Mouse (Mus musculus): ENCODE measurements around the gene Vsig4.
A peak's percentile ranks its signal among the peaks of the same experiment; 100 is the strongest.
"Not testable (repeated sequence)": the region's sequence is repeated elsewhere in the genome, so short reads cannot be mapped to it uniquely, and the experiment has no call there.

Vsig4 gene

DNA sequence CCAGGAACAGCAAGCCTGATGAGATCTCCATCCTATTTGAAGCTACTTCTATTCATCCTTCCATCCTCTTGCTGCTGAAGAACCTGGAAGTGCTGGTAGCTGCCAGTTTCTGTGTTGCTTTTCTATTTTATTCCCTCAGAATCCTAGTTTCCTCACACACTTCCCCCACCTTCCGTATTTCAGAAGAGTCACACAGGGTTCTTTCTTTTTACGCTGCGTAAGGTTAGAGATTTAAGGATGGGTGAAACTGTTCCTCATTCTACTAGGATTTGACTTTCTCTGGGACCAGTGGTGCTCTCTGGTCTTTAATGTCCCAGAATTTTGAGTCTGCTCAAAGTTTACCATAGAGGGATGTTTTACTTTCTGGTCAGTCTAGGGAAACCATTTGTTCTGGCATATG lies at the start of gene Vsig4:
Gene Vsig4, minus strand, starts transcription at position 101 of the 400 bp plus-strand sequence.
- no peak for DNase-seq (ENCODE audit: low spot score)

DNA sequence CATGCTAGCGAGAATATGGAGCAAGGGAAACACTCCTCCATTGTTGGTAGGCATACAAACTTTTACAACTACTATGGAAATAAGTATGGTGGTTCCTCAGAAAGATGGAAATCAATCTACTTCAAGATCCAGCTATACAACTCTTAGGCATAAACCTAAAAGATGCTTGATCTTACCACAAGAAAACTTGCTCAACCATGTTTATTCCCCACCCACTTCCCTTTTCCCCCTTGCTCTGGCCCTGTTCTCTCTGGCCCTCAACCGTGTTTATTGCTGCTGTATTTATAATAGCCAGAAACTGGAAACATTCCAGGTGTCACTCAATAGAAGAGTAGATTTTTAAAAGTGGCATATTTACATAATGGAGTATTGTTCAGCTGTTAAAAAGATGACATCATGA lies 45.9 kb upstream of the Vsig4 start:
- no peak for DNase-seq (ENCODE audit: low spot score)

DNA sequence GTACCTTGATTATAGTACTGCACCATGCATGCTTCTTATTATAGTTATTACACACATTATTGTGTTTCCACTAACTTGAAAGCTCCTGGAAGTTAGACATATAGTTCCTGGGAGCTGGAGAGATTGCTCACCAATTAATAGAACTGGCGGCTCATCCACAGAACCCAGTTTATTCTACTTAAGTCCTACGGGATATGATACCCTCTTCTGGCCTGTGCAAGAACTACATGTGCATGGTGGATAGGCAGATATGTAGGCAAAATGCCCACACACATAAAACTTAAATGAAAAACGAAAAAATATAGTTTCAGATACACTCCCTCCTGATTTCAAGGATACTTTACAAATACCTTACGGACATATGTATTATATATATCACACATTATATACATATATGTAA lies 36.5 kb upstream of the Vsig4 start:
- DNase-seq (ENCODE audit: low spot score) = peak; percentile 31

DNA sequence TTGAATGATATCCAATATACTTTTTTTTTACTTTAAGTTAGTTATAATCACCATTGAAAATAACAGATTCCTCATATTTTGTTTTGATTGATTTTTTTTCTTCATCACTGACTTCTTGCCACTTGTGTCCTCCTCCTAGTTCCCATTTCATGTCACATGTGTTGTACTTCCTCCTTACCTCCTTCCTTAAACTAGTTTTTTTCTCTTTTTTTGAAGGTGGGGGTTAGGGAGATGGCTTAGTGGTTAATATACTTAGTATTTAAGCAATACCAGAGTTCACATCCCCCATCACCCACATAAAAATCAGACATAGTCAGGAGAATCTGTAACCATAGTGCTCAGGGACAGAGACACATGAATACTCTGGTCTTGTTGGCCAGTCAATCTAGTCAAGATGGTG lies 36.7 kb downstream of the Vsig4 start:
- no peak for DNase-seq (ENCODE audit: low spot score)

DNA sequence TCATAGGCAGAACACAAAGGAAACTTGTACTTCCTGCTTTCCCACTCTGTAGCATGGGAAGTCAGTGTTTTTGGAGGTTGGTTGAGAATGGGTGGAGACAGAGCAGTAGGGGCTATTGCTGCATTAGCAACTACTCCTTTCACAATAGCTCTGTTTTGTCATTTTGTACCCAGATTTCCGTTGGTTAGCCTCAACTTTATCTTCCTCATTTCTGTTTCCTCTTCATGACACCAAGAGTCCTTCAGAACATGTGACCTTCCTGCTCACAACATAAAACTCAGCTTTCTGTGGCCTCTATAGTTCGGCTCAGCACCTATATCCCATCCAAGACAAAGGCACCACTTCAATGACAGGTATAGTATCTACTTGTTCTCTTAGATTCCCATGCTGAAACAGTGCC lies 53.6 kb downstream of the Vsig4 start:
- no peak for DNase-seq (ENCODE audit: low spot score)

DNA sequence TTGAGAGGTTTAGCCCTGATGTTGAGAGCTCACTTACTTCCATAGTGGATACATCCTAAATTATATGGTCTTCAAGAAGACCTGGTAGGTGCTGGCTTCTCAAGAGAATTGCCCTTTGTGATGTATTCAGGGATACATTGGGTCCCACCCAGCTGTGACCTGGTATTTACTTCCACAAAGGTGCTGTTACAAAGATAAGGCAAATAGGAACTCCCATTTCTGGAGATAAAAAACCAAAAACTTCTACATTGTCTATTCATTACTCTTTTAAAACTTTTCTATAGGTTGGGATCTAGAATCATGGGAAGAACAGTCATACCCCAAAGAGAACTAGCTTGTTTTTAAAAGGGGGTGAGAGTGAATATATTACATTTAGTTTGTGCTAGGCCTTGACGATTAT lies 54.2 kb downstream of the Vsig4 start:
- DNase-seq (ENCODE audit: low spot score) = no peak

DNA sequence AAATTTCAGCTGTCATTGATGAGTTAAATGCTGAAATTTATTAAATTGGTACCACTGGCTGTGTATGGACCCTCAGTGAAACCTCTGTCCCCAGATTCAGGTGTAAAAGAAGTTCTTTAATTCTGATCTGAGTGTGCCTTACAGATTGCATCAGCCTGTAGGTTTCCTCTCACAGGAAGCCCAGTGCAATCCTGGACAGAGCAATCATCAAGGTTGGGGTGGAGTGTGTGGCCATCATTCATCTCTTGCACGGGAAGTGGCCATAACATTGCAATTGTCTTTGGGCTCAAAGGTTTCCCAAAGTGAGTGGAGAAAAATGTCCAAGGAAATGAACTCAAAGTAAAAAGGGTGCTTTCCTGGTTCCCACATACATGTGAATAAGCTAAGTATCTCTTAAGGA lies 57.5 kb downstream of the Vsig4 start:
- no peak for DNase-seq (ENCODE audit: low spot score)

DNA sequence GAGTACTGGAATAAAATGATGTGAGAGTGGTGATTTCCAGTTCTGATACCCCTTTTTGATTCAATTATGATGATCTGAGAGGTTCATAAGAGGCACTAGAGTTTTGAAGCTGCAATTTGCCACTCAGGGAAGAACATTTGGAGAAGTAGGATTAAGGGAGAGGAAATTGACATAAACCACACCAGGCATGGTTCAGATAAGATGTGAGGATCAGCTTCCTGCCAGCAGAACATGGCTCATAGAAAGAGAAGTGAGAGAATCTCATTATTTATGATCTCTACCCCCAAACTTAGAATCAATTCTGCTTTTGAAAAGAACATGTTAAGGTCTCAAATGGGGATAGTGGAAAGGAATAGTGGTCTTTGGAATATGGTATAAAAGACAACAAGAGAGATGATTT lies 66.2 kb downstream of the Vsig4 start:
- no peak for DNase-seq (ENCODE audit: low spot score)

DNA sequence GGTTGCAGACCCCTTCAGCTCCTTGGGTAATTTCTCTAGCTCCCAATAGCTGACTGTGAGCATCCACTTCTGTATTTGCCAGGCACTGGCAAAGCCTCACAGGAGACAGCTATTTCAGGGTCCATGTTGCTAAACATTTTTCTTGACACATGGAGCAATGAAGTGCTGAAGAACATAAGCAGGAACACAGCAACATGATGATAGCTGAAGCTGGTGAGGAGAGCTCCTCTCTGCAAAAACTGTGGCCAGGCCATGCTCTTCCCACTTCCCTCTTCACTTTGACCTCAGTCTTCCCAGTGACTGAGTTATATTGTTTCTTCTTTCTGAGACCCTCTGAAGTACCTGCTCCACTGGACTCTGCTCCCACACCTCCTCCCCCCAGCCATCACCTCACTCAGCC lies 67.8 kb downstream of the Vsig4 start:
- no peak for DNase-seq (ENCODE audit: low spot score)

DNA sequence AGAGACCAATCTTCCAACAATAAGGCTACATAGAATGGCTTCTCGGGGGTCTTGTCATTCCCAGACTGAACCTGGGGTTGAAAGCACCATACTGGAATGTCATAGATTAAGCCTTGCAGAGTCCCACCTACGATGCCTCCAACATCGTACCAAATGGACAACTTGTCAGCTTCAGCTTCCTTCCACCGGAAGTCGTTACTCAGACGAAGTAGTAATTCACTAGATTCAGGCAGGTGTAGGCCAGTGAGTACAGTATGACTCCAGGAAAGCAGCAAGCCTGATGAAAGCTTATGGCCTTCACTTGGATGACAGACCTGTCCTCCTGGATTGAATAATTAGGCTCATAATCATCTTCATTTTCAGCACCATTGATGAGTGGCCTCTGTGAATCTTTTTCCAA lies 69.0 kb downstream of the Vsig4 start:
- no peak for DNase-seq (ENCODE audit: low spot score)

DNA sequence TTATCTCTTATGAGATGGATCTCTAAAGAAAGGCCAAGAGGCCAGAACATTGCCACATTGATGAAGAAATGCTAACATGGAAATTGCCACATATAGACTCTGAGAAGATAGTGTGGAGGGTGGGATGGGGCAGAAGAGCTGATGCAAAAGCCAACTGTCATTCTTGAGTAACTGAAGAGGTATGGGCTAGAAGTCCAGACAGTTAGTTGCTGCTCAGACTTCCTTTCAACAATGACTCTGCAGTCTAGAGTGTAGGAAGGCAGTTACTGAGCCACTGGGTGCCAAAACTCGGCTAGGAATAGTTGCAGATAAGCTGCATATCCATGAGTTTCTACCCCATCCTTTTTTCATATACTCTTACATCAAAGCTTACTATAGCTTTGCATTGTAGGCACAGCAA lies 75.2 kb downstream of the Vsig4 start:
- no peak for DNase-seq (ENCODE audit: low spot score)

DNA sequence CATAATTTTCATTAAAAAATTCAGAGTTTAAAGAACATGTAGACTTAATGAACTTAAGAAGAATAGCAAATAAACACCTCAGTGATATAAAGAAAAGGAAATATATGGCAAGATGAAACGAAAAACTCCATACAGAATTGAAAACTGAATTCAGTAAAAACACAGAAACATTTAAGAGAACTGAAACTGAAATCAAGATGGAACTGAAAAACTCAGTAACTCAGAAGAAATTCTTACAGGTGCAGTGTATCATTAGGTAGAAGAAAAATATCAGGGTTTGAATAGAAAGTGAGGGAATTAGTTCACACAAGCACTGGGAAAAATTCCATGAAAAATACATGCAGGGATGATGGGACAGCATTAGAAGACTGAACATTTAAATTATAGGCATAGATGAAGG lies 86.4 kb downstream of the Vsig4 start:
- no peak for DNase-seq (ENCODE audit: low spot score)

DNA sequence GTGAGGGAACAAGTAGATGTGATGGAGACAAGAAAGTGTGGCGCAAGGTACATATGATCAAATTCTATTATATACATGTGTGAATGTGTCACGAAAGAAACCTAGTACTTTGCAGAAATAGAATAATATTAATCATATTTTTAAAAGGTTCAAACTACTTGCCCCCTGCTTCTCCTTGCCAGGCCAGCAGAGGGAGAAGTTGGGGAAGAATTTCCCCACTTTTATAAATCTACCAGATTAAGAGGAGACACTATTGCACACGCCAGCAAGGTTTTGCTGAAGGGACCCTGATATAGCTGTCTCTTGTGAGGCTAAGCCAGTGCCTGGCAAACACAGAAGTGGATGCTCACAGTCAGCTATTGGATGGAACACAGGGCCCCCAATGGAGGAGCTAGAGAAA lies 88.1 kb downstream of the Vsig4 start:
- DNase-seq (ENCODE audit: low spot score) = not testable (repeated sequence)
